Mouse (Mus musculus) v-Abl transformed pro-B cells (cell line): ENCODE data around the gene Usp32.

Experiments
- in situ Hi-C, 2 experiments: fragments of 400-800 bp; cut with MboI; formaldehyde crosslinking; loops; one replicate each; pipeline ENCODE4 v1.15.1; 2025; ENCODE audit not compliant: unreplicated experiment in 2 of 2

Usp32 gene

DNA sequence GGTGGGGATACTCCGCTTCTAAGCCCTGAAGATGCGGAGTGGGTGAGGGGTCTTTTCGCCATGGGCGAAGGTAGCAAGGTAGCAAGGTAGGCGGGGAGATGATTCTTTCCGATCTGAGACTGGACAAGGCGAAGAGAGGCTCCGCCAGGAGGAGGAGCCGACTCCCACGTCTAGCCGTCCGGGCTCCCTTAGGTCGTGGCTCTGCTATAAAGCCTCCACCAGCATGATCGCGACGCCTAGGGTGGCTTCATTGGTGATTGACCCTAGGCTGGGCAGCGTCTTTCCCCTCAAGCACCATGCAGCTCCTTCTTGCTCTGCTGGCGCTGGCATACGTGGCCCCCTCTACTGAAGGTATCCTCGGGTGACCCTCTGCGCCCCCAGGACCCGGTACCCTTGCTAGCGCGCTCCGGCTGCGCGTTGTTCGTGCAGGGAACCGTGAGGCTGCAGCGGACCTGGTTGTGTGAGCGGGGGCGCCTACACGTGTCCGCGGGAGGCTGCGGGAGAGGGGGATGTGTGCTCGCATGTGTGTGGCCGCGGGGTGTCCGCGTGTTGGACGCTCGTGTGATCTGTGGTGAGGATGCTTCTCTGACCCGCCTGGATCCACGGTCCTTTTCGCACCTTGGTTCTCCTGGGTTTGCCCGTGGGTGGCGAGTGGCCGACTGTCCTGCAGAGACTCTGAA, 182.2 kb downstream of the Usp32 start, which contains the start of gene Car4:
TSS of gene Car4 (plus strand) at position 196 of the 680 bp plus-strand sequence.
- in situ Hi-C loops: no loop called here

DNA sequence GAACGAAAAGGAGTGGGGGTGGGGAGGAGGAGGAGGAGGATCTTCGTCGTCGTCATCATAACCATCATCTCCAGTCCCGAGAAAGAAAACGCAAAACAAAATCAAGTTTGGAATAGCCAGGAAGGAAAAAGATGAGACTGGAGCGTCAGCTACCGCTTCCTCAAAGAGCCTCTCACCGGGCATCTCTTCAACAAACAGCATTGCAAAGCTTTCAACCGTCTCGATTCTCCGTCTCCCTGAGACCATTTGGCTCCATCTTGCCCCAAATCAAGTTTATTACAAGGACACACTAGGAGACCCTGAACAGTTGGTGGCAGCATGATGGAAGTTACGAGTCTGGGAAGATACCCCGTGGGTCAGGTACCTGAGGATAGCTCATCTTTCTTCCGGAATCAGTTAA, 182.8 kb downstream of the Usp32 start:
- in situ Hi-C loops: no loop called here

DNA sequence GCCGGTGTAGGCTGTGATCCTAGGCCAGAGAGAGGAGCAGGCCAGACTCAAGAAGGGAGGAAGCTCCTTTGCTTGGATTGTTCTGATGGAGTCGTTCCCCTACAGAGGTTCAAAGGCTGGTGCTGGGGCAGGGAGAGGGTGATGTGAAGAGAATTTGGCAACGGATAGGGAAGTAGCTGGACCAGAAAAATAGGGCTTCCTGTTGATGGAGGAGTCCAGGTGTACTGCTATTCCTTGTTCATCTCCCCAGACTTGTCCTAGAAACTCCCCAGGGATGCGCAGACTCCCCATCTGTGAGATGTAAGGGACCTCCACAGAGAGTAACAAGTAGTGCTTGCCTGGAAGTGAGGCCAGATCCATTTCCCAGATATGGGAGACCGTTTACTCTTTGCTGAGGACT, 183.6 kb downstream of the Usp32 start:
- in situ Hi-C loops: no loop called here

DNA sequence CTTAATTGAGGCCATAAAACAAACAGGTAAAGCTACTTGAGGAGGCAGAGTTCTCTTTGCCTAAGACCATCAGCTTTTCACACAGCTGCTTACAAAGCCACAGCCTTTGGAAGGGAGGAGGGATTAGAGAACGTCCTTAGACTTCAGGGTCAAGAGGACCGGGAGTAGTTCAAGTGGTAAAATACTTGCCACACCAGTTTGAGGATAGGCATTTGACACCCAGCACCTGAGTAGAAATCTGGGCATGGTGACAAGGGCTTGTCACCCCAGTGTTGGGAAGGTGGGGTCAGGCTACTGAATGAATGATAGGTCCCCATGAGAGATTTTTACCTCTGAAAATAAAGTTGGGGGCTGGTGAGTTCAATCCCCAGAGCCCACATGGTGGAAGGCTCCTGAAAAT, 187.3 kb downstream of the Usp32 start:
- in situ Hi-C loops: no loop called here

DNA sequence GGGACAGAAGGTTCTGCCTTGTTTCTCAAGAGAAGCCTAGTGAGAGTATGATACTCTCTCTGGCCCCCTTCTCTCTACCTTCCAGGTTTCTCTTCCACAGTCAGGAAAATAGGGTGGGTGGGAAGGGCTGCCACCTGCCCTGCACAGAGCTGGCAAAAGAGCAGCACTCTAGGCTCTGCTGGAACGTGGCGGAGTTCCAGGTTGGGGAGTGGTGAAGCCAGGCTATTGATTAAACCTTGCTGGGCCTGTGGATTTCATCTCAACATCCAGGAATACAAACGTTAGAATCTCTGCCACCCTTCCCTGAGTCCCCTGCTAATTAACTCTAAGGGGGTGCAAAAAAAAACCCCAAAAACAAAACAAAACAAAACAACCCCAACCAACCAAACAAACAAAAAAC, 191.4 kb downstream of the Usp32 start:
- in situ Hi-C loops: no loop called here

DNA sequence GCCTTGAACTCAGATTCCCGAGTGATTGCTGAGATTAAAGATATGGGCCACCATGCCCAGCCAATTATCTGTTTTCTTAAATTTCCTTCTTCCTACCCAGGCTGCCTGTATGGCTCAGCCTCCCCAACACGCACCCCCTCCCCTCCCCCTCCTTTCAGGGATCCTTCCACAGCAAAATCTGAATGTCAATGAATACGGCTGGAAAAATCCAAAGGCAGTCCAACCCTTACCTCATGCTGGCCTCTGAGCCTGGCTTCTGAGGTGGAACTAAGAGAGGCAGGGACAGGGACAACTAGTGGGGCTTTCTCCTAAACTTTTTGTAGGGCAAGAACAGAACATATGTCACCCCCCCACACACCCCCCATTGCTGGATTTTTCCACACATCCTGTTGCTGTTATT, 191.8 kb downstream of the Usp32 start:
- in situ Hi-C loops: no loop called here

DNA sequence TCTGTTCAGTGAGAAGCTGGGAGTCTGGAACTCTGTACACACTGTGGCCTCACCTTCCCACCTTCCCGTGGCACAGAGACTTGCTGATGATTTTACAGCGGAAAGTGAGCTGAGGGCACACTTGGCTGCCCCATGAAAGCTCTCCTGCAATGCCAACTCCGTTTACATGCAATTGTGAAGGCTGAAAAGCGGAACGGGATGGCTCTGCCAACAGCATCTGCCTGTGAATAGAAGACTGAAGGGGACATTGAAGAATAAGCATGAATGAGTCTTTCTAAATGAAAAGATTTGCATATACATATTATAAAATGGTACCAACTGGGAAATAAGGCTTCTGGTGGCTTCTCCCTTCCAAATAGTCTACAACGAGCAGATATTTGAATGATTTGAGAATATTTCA, 192.8 kb downstream of the Usp32 start:
- in situ Hi-C loops: no loop called here

DNA sequence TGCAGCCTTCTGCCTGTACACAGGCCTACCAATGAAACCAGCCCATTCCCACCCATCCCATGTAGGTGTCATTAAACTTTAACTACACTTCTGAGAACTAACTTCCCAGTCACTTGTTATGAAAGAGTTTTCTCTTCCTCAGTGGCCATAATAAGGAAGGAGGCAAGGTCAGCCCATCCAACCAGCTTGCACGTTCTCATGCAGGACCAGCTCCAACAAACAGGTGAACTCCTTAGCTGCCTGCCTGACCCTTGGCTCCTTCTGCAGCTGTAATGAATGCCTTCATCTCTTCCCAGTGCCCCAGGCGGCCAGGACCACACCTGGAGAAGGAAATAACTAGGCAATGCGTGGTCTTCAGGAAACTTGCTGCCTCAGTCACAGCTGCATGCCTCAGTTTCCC, 194.1 kb downstream of the Usp32 start:
- in situ Hi-C loops: no loop called here

DNA sequence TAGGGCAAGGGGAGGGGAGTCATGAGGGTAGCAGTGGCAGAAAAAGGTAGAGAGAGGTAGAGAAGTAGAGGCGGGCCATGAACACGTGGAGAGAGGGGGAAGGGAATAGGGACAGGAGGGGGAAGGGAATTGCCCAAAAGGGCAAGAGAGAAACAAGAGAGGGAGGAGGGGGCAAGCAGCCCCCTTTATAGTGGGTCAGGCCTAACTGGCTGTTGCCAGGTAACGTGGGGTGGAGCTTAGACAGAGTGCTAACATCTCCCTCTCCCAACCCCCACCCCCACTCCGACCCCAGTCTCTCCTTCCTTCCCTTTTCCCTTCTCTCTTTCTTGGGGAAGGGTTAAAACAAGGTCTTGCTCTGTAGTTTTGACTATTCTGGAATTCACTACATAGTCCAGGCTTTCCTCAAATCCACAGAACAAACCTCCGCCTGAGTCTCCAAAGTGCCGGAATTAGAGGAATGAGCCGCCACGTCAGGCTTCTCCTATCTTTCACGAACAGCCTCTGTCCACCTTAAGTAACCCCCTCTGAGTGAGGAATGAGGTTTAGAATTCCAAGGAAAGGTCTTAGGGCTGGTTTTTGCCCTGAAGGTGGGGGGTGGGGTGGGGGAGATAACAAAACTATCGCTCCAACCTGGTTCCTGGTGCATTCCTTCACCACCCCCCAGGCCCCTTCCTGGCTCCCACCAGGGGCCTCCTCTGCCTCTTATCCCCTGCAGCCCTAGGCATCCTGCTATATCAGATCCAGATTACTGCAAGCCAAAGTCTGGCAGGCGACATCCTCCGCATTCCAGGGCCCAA, 195.1 kb downstream of the Usp32 start:
- in situ Hi-C loops: no loop called here

DNA sequence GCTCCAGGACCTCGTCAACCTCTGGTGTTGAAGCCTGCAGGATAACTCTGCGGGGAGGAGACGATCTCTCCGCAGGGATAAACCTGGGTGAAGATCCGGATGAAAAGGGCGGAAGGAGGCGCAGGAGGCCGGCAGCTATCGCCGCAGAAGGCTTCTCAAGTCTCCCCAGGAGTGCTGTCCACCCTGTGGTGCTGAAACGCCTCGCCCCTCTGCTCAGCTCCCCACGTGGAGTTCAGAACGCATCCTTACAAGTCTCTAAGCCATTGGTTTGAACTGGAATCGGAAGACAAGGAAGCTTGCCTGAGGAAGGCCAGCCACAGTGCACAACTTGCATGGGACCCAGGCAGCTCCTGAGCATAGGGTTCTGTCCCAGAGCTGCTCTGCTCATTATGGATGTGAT, 196.0 kb downstream of the Usp32 start:
- in situ Hi-C loops: no loop called here

DNA sequence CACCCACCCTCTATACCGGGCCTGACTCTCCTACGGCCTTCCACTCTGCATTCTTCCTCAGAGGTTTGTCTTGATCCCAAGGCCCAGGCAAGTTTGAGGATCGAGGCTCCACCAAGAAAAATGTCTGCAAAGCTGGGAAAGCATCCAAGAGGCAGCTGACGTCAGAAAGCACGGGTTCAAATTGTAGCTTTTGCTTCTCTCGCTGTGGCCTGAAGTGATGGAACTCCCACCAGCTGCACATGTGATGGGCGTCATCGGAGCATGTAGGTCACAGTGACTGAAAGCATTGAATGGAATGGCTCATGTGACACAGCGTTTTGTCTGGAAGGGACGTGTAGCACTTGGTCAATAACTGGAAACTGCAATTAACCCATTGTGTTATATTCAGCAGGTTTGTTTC, 199.8 kb downstream of the Usp32 start:
- in situ Hi-C loops: no loop called here

DNA sequence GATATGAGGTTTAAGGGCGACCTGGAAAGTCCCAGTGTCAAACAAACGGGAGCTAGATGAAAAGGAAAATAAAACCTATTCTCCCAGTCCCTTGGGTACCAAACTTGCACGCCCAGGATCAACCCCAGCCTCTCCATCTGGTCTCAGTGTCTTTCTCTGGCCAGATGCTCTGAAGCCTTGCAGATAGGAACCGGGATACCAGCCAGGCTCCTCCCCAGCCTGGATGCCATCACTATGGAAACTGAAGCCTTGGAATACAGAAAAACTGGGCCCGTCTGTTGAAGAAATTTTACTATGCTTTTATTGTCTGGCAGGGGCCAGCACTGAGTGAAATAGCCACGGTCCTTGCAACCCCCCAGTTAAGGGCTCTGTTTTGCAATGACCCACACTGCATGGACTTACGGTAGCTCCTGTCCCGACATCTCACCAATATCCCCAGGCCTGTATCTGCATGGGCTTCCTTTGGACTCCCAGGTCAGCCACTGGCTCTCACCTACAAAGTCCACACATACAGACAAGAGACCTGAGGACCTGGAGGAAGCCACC, 200.4 kb downstream of the Usp32 start:
- in situ Hi-C loops: no loop called here
